In the genomic region with DNA sequence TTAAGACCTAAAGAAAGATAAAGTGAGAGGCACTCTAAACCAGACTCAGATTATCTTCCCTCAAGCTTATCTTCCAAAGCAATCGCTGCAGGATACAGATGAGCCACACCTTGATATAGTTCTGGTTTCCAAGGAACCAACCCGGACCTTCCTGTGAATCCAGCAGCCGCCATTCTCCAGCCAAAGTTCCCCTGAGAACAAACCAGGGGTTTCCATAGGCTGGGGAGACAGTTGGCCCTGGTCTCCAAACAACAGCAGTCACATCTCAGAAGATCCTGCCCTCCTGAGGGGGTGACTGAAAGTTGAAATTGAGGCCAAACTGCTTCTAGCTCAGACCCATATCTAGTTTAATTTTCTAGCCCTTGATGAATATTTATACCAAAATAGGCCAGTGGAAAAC, we compare ENCODE assay signal across 20 mouse cellular contexts. TPM values are rescaled to one million over a fixed set of nuclear protein-coding genes. Genes with fewer than 3 reads are reported as not detected.
A peak's percentile ranks its signal among the peaks of the same experiment; 100 is the strongest.
DNase-seq lines count a peak whose midpoint lies in the region; ATAC-seq and TF ChIP-seq lines count a peak whose summit lies in the region.
"Had no signal": no experiment of that assay in that cellular context is flagged by ENCODE, and none has a peak within 500 bp of the region (broad histone marks: within the 10 kb centered on the region; RNA-seq: fewer than 3 reads in every experiment).

No protein-coding gene starts in this region.

- no peak for ATAC-seq in heart, embryonic 15.5 days (replicated peaks; ENCODE audit: insufficient number of reproducible peaks, insufficient read depth, low FRiP score, low read depth)
- ATAC-seq in kidney, embryonic 15.5 days (replicated peaks; ENCODE audit: low FRiP score): no peak
- ATAC-seq: activated CD4-positive, CD25-positive, alpha-beta regulatory T cell, adult 4 months; forebrain, embryonic 16.5 days; hindbrain, embryonic 16.5 days; inflammation-experienced regulatory T-cells, adult 6 months; intestine, postnatal 0 days; Patski had no signal

- WGBS in heart, adult 2 months: 29% methylated on average over 3 of the region's 3 CpGs
- 70% methylated on average over 3 of the region's 3 CpGs for WGBS in heart, embryonic 15.5 days
- 84% methylated on average over 3 of the region's 3 CpGs for WGBS in kidney, embryonic 15.5 days

- no peaks in the 10 kb centered on the region for H3K9me3 ChIP-seq in heart, embryonic 15.5 days (replicated peaks)
- no peaks in the 10 kb centered on the region for H3K9me3 ChIP-seq in kidney, embryonic 15.5 days (replicated peaks)
- H3K9me3 ChIP-seq: embryonic facial prominence, embryonic 13.5 days; forebrain, embryonic 12.5 days; hindbrain, embryonic 12.5 days had no signal

- H3K4me2 ChIP-seq in heart, embryonic 15.5 days: no peak overlapping the region
- H3K4me2 ChIP-seq in kidney, embryonic 15.5 days: no peak overlapping the region
- H3K4me2 ChIP-seq: embryonic facial prominence, embryonic 13.5 days; forebrain, embryonic 12.5 days; hindbrain, embryonic 12.5 days had no signal

- peak overlapping the region; percentile 50 for H3K27ac ChIP-seq in heart, adult 2 months
- H3K27ac ChIP-seq in heart, embryonic 15.5 days: 0 out of 2 replicates have a peak overlapping the region, but pooled peaks have one; percentile 34
- H3K27ac ChIP-seq in kidney, embryonic 15.5 days: no peak overlapping the region
- H3K27ac ChIP-seq: embryonic facial prominence, embryonic 13.5 days; forebrain, embryonic 12.5 days; hindbrain, embryonic 12.5 days had no signal

- intact Hi-C loops in heart, adult 2 months (cut with DNase I): loop anchor here (5.0 kb wide), 1 partner anchor 76 kb away; no protein-coding TSS in a partner anchor
- intact Hi-C loops in heart, postnatal 25 days (cut with DNase I): loop anchor here (5.0 kb wide), 1 partner anchor 76 kb away; no protein-coding TSS in a partner anchor

- no peak for TF ChIP-seq CTCF in heart, adult 2 months (IDR thresholded peaks at IDR 0.05)

- no peak overlapping the region for H3K4me3 ChIP-seq in heart, adult 2 months
- no peak overlapping the region for H3K4me3 ChIP-seq in heart, embryonic 15.5 days
- no peak overlapping the region for H3K4me3 ChIP-seq in kidney, embryonic 15.5 days (replicated peaks)
- H3K4me3 ChIP-seq: embryonic facial prominence, embryonic 13.5 days; forebrain, embryonic 12.5 days; hindbrain, embryonic 12.5 days had no signal

- H3K9ac ChIP-seq in heart, adult 2 months (ENCODE audit: low read depth, low read length): no peak overlapping the region
- no peak overlapping the region for H3K9ac ChIP-seq in heart, embryonic 15.5 days
- H3K9ac ChIP-seq in kidney, embryonic 15.5 days: no peak overlapping the region
- H3K9ac ChIP-seq: embryonic facial prominence, embryonic 13.5 days; forebrain, embryonic 12.5 days; hindbrain, embryonic 12.5 days had no signal

- peaks cover 16% of the 10 kb centered on the region for H3K4me1 ChIP-seq in heart, adult 2 months (ENCODE audit: control insufficient read depth, insufficient read depth, low read length)
- H3K4me1 ChIP-seq in heart, embryonic 15.5 days (replicated peaks): peaks cover 27% of the 10 kb centered on the region
- peaks cover 14% of the 10 kb centered on the region for H3K4me1 ChIP-seq in kidney, embryonic 15.5 days
- H3K4me1 ChIP-seq: forebrain, embryonic 12.5 days; hindbrain, embryonic 12.5 days had no signal

- peak in 1 of 2 experiments; percentile 14 for DNase-seq in heart, adult 2 months
- DNase-seq in heart, postnatal 25 days (ENCODE audit: low spot score): no peak
- no peak for DNase-seq in heart, adult 9 months (ENCODE audit: low spot score in 2 of 2)
- peak; percentile 26 to 41 for DNase-seq in kidney, postnatal 4 days
- DNase-seq: cerebellum, adult 18-20 months; cerebellum, adult 9-11 months; cerebellum, postnatal 36 days had no signal

- H3K36me3 ChIP-seq in heart, adult 2 months (ENCODE audit: control insufficient read depth, insufficient read depth, low read length): peaks cover 34% of the 10 kb centered on the region
- no peaks in the 10 kb centered on the region; the same call in 1 of the 2 replicates for H3K36me3 ChIP-seq in heart, embryonic 15.5 days
- H3K36me3 ChIP-seq in kidney, embryonic 15.5 days: no peaks in the 10 kb centered on the region
- H3K36me3 ChIP-seq: embryonic facial prominence, embryonic 13.5 days; forebrain, embryonic 12.5 days; hindbrain, embryonic 12.5 days had no signal

- TF ChIP-seq EP300 in heart, adult 2 months (IDR thresholded peaks at IDR 0.05; ENCODE audit: insufficient read depth, low read depth, low read length): no peak

- no peak for TF ChIP-seq POLR2A in heart, adult 2 months (IDR thresholded peaks at IDR 0.05; ENCODE audit: insufficient read depth, low read depth, low read length)

- no peaks in the 10 kb centered on the region for H3K27me3 ChIP-seq in heart, adult 2 months (ENCODE audit: control insufficient read depth, insufficient read depth, low read length)
- H3K27me3 ChIP-seq in heart, embryonic 15.5 days: no peaks in the 10 kb centered on the region
- no peaks in the 10 kb centered on the region for H3K27me3 ChIP-seq in kidney, embryonic 15.5 days
- H3K27me3 ChIP-seq: CH12.LX; embryonic facial prominence, embryonic 13.5 days; forebrain, embryonic 12.5 days; hindbrain, embryonic 12.5 days; Patski had no signal

- H3K79me2 ChIP-seq in heart, adult 2 months (replicated peaks; ENCODE audit: control insufficient read depth, insufficient read depth, low read length): peaks cover 1% of the 10 kb centered on the region; the same call in 1 of the 2 replicates

RNA-seq across cellular contexts. Expression of gene Lmcd1, which starts 14.7 kb away (rescaled TPM):
- 10 to 100 TPM; 37.5 to 46.7 TPM for total RNA-seq in heart, adult 2 months (2021)
- polyA plus RNA-seq in heart, adult 2 months (2012; rRNA removed): 21.2 and 29.2 TPM in 2 replicates
- total RNA-seq in heart, postnatal 25 days (2021): 10 to 100 TPM; 33.6 to 45.2 TPM
- polyA plus RNA-seq in heart, embryonic 15.5 days (2015; fragmentation: Nextera tagmentation; extraction: Ambion mirVana): 49.9 and 54.5 TPM in 2 replicates
- polyA plus RNA-seq in kidney, embryonic 15.5 days (2015; fragmentation: Nextera tagmentation; extraction: Ambion mirVana): 23.3 and 23.9 TPM in 2 replicates
- total RNA-seq: granulocyte monocyte progenitor cell, adult 5-6 weeks had no signal
- polyA plus RNA-seq: activated CD4-positive, CD25-positive, alpha-beta regulatory T cell, adult 4 months; inflammation-experienced regulatory T-cells, adult 6 months had no signal

Comparison
In these comparisons a context has a peak if more than half of its experiments do, and no peak if none do; other contexts are left out.
1. DNase-seq: peak in kidney, postnatal 4 days (2 of 2); none in heart, postnatal 25 days (single experiment) and heart, adult 9 months (0 of 2).